Mouse (Mus musculus) CH12.LX (cell line): Measurements from ENCODE around the gene Cic.

ENCODE experiments used
- CTCF ChIP-seq, 2 experiments: IDR thresholded peaks in 1 of 2; conservative IDR thresholded peaks in 1 of 2; 2 replicates each; pipeline ENCODE4 v1.5.1; 2011 to 2012; ENCODE audit warnings: low read depth in 2 of 2, low read length in 2 of 2, improper control_type of control experiment in 1 of 2, inconsistent platforms in 1 of 2, mild to moderate bottlenecking in 1 of 2, moderate library complexity in 1 of 2
- JUND ChIP-seq: conservative IDR thresholded peaks from 2 replicates; pipeline ENCODE4 v1.6.1; 2011; ENCODE audit warnings: low read depth, low read length, improper control_type of control experiment
- POLR2A ChIP-seq: IDR thresholded peaks from 2 replicates; pipeline ENCODE4 v1.6.1; 2011; ENCODE audit warnings: low read depth, mild to moderate bottlenecking, improper control_type of control experiment, low read length
- POLR2AphosphoS2 ChIP-seq: IDR thresholded peaks from 2 replicates; pipeline ENCODE4 v1.6.1; 2011; ENCODE audit warnings: low read depth, low read length, improper control_type of control experiment
- SIN3A ChIP-seq: IDR thresholded peaks from 2 replicates; pipeline ENCODE4 v1.6.1; 2012; ENCODE audit warnings: low read length, improper control_type of control experiment, inconsistent platforms
- ZC3H11A ChIP-seq: IDR thresholded peaks from 2 replicates; pipeline ENCODE4 v1.6.1; 2012; ENCODE audit warnings: low read depth, mild to moderate bottlenecking, inconsistent platforms, low read length, improper control_type of control experiment
- ZNF384 ChIP-seq: IDR thresholded peaks from 2 replicates; pipeline ENCODE4 v1.6.1; 2012; ENCODE audit warnings: low read depth, low read length, improper control_type of control experiment, inconsistent platforms

- TF ChIP-seq ZNF384 (no peak), CTCF (conservative IDR thresholded peaks at IDR 0.05 in 1 of 2, IDR thresholded peaks at IDR 0.05 in 1 of 2; ENCODE audit: low read depth in 2 of 2, low read length in 2 of 2) (no peak), POLR2A (no peak), ZC3H11A (no peak), SIN3A (no peak), POLR2AphosphoS2 (no peak), JUND (no peak)
Observed at GRCm38 (mm10) chr7:25233061-25233460, 34.4 kb upstream of the Cic start.
